ENCODE assay signal across 9 mouse cellular contexts in the genomic region with DNA sequence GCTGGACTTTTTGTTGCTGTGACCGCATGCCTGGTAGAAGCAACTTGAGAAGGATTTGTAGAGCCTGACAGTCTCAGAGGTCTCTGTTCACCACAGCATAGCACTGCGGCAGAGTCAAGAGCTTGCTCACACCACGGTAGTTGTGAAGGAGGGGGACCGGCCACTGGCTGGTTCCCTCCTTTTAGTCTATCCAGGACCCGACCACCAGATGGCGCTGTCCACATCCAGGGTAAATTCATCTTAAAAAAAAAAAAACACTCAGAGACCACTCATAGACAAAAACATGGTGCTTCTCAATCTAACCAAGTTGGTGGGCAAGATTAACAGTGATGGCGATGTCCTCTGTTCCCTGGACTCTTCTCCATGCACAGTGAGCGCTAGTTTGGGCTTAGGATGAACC. TPM values are rescaled to one million over a fixed set of nuclear protein-coding genes. Genes with fewer than 3 reads are reported as not detected.
DNase-seq lines count a peak whose midpoint lies in the region.
"Had no signal": no experiment of that assay in that cellular context is flagged by ENCODE, and none has a peak within 500 bp of the region (broad histone marks: within the 10 kb centered on the region; RNA-seq: fewer than 3 reads in every experiment).

No protein-coding gene starts in this region.

- DNase-seq in right cerebral cortex, postnatal 4 days: peak; percentile 31
- DNase-seq in right cerebral cortex, adult 18-20 months: no peak
- peak; percentile 48 for DNase-seq in adrenal gland, postnatal 25 days
- peak; percentile 35 to 40 for DNase-seq in kidney, postnatal 4 days
- DNase-seq in thymus, postnatal 25 days: peak; percentile 28
- DNase-seq in hindbrain, embryonic 10.5 days (ENCODE audit: low spot score): no peak
- DNase-seq in layer of hippocampus, adult 11-12 months (ENCODE audit: low spot score): no peak

- no peaks in the 10 kb centered on the region for H3K36me3 ChIP-seq in hindbrain, embryonic 10.5 days
- H3K36me3 ChIP-seq: lung, embryonic 15.5 days; stomach, embryonic 15.5 days had no signal

- WGBS in hindbrain, embryonic 10.5 days: 81% methylated on average over 8 of the region's 8 CpGs

- H3K27ac ChIP-seq in hindbrain, embryonic 10.5 days: no peak overlapping the region
- H3K27ac ChIP-seq: lung, embryonic 15.5 days; stomach, embryonic 15.5 days had no signal

- peaks cover 13% of the 10 kb centered on the region for H3K4me1 ChIP-seq in hindbrain, embryonic 10.5 days (replicated peaks)
- H3K4me1 ChIP-seq: lung, embryonic 15.5 days; stomach, embryonic 15.5 days had no signal

- no peaks in the 10 kb centered on the region for H3K27me3 ChIP-seq in hindbrain, embryonic 10.5 days (ENCODE audit: insufficient read depth, poor library complexity, severe bottlenecking)
- H3K27me3 ChIP-seq: lung, embryonic 15.5 days; stomach, embryonic 15.5 days had no signal

- no peaks in the 10 kb centered on the region for H3K9me3 ChIP-seq in hindbrain, embryonic 10.5 days
- H3K9me3 ChIP-seq: lung, embryonic 15.5 days; stomach, embryonic 15.5 days had no signal

- H3K4me3 ChIP-seq in hindbrain, embryonic 10.5 days: no peak overlapping the region
- H3K4me3 ChIP-seq: lung, embryonic 15.5 days; stomach, embryonic 15.5 days had no signal

RNA-seq across cellular contexts. Expression of a gene that starts 1.7 kb away (rescaled TPM):
- total RNA-seq in adrenal gland, postnatal 25 days (2021): not detected in 2 replicates
- polyA plus RNA-seq in hindbrain, embryonic 10.5 days (2016; fragmentation: Nextera tagmentation; extraction: Ambion mirVana): not detected in 2 replicates

Comparison
In these comparisons a context has a peak if more than half of its experiments do, and no peak if none do; other contexts are left out.
1. DNase-seq: peak in right cerebral cortex, postnatal 4 days (single experiment), adrenal gland, postnatal 25 days (single experiment), kidney, postnatal 4 days (2 of 2) and thymus, postnatal 25 days (single experiment); none in right cerebral cortex, adult 18-20 months (single experiment), hindbrain, embryonic 10.5 days (single experiment) and layer of hippocampus, adult 11-12 months (single experiment).